Mouse (Mus musculus): Measurements from ENCODE around the gene Kcnmb3.
A peak's percentile ranks its signal among the peaks of the same experiment; 100 is the strongest.

Gene Kcnmb3

DNA sequence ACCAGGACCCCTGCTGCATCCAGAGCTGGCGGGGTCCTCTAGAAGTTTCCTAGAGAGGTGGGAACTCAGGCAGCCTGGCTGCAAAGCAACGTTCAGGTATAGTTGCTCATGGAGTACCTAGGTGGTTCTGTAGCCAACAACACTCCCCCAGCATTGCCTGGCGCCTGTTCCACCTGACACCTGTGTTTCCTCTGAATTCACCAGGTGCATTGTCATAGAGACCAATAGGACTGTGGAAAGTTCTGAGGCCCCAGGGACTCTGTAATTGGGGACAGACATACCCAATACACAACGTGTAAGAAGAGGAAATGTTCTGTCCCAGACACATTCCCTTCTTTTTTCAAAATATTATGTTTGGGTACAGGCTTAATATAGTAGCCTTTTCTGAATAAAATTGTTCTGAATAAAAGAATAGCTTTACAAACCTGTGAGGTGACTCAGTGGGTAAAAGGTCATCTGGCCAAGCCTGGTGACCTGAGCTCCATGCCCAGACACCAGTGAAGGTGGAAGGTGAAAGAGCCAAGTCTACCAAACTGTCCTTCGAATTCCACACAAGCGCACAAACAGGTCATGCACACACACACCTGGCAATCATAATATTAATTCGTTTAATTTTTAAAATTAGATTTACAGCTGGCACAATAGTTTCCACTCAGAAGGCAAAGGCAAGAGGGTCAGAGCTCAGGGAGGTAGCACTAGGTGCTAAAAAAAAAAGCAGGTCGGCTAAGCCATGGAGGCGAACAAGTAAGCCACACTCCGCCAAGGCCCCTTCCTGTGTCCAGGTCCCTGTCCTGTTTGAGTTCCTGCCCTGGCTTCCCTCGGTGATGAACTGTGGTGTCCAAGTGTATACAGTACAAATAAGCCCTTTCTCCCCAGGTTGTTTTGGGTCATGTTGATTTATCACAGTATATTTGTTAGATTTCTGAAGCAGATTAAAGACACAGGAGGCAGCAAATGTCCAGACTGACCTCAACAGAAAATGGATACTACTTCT, at the start of gene Kcnmb3:
Gene Kcnmb3, minus strand, starts transcription at position 135 of the 994 bp plus-strand sequence.
- DNase-seq (ENCODE audit: low spot score), result no peak

- DNase-seq (ENCODE audit: low spot score), result no peak
Measured at GRCm38 (mm10) chr3:32538091-32538490, 46.1 kb upstream of the Kcnmb3 start.

DNA sequence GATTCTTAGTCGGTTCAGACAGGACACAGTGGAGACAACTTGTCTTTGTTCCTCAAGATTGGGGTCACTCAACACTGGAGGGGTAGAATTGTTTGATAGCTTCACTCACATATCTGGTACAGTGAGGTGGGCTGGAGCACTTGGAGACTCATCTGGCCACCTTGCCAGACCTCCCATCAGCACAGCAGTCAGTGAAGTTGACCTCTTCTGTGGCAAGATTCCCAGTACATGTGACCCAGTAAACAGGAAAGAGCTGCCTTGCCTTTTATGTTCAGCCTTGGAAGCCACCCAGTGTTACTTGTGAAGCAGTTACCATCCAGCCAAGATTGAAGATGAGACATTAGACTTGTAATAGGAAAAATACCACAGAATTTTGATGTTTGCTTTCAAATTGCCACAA, 45.5 kb upstream of the Kcnmb3 start:
- no peak for DNase-seq (ENCODE audit: low spot score)

DNA sequence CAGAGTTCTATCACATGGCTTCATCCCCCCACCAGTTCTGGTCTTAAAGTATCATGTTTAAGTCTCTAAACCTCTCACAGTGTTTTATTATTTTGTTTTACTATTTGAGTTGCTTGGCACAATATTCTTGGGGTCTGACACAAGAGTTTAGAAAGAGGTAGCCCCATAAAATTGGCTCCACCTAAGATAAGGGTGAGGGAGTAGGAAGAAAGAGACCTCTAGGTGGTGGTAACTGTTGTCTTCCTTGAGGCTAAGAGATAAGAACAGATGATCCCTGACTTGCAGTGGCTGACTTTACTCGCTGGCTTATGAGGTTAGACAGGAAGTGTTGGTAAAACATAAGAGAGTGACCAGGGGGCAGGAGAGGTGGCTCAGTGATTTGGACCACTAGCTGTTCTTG, 43.7 kb upstream of the Kcnmb3 start:
- no peak for DNase-seq (ENCODE audit: low spot score)

GRCm38 (mm10) chr3:32530041-32530440, 38.0 kb upstream of the Kcnmb3 start:
- DNase-seq (ENCODE audit: low spot score), result no peak

DNA sequence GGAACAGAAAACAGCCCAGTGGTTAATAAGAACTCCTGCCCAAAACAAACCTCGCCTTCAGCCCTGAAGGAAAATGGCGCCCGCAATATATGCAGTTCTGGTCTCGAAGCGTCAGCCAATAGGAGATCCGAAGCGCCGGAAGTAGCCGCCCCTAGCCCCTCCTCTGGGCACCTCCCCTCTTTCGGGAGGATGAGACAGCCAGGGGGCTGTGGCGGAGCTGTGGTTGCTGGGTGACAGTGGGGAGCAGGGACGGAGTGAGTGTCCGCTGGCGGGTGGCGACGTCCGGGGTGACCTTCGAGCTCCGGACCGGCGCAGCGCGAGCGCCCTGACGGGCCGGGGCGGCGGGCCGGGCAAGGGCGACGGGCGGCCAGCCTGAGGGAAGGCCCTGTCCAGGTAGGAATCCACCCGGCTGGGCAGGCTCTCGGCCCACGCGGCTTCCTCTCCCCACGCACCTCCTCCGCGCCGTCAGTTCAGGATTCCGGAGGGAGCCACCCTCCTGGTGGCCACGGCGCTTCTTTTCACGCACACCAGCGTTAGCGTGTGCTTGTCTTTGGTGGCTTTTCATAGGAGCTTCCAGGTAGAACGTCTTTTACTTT, 37.4 kb upstream of the Kcnmb3 start, which contains the start of gene Mfn1:
Gene Mfn1, plus strand, starts transcription at position 163 of the 596 bp plus-strand sequence.
- DNase-seq (ENCODE audit: low spot score), result peak; percentile 97

DNA sequence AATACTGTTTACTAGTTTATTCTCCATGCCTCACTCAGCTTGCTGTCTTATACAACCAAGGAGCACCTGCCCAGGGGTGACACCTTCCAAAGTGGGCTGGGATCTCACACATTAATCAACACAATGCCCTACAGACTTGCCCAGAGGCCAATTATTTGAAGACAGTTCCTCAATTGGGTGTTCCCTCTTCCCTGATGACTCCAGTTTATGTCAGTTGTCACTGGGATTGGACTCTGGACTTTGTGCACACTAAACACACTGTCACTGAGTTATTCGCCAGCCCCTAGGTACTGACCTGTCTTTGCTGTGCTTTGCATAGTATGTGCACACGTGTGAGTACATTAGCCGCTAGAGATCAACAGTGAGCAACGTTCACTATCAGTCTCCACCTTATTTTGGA, 35.1 kb upstream of the Kcnmb3 start:
- no peak for DNase-seq (ENCODE audit: low spot score)

DNA sequence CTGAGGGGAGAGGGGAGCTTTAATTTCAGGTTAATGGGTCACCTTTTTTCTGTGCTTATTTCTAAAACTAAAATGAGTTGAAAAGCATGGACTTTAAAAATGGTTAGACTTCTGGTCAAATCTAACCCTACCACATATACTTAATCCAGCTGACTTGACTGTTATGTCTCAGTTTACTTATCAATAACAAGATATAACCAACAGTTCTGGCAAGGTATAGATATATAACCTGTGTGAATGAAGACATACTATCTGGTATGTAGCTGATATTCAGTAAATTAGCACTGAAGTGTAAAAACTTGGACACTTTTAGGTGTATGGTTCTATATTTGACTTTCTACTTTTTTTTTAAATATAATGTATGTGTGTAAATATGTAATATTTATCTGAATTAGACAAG, 21.5 kb upstream of the Kcnmb3 start:
- DNase-seq (ENCODE audit: low spot score), result no peak

DNA sequence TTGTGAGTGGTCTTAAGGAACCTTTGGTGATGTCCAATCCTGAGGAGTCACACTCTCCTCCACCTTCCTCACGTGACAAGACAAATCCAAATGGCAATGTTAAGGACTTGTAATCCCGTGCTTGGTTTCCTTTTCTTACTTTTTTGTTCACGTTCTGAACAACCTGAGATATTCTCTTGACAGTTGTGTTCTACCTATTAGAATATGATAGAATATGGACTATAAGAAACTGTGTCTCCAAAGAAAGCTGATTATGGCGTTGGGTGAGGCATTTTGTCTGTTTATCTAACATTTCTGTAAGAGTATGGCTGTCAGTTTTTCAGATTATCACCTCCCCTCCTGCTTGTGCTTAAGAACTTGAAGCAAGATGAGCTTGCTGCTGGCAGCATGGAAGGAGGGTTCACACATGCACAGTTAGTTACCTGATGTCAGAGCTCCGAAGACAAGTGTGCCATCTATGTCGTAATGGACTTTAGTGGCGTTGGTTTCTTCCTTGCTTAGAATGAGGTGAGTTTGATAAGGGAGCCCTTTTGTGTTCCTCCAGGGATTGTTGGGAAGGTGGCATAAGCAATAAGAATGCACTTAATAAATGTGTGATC, 20.8 kb upstream of the Kcnmb3 start:
- no peak for DNase-seq (ENCODE audit: low spot score)

- peak; percentile 64 for DNase-seq (ENCODE audit: low spot score)
Measured at GRCm38 (mm10) chr3:32511191-32511550, 19.1 kb upstream of the Kcnmb3 start.

DNA sequence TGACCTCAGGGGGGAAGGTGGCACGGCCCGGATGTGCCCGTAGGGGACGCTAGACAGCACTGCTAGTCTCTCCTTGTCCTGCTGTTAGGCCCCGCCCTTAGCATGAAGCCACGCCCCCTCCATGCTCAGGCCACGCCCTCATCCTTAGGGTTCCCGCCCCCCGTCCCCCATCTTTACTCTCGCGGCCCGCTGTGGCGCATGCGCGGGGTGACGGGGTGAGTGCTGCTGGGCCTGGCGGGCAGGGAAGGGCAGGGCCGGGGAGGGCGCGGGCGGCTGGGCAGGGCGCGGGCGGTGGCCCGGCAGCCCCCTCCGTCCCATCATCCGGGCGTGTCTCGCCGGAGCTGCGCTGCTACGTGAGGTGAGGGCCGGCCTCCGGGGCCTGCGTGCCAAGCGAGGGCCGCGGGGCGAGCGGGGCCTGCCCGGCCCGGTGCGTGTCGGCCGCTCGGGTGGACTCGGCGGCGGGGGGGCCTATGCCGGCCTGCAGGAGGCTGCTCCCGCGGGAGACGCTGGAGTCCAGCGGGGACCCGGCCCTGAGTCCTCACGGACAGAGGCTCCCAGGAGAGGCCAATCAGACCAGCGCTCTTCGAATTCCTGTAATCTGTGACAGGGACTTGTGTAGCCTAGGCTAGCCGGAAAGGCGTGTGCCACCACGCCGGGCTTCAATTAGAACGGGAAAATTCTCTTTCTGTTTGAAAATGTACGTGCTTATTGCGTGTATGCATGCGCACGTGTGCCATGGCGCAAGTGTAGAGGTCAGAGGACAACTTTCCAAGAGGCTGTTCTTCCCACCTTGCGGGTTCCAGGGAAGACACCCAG, 18.6 kb upstream of the Kcnmb3 start:
- DNase-seq (ENCODE audit: low spot score), result peak; percentile 98

DNA sequence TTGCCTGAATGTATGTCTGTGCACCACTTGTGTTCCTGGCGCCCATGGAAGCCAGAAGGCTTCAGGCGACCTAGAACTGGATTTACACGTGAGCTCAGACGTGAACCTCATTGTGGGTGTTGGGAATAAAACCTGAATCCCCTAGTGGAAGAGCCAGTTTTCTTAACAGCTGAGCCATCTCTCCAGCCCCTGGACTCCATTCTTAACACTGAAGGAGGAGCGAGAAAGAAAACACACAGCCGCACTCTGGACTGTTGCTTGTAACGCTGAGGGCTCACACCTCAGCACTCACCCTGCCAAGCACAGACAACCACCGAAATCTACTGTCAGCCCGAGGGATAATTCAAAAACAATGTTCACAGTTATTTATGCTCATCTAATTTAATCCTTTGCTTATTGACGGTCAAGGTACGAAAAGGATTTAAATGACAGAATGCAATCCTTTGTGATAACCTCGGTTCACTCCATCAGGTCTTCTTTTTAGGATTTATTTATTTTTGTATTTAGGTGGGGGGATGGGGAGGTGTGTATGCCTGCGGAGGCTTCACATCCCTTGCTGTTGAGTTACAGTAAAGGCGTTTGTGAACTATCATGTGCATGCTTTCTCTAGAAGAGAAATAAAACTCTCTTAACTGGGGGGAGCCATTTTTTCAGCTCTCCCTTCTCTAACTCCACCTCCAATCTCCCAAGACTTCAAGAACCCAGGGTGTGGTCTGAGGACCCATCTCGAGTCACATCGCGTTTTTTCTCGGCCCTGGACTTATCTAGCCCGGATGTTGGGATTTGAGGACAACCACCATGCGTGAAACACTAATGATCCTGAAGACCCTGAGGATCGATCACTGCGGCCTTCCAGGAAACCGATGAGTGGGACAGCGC, 17.7 kb upstream of the Kcnmb3 start, which contains the start of gene Zfp639:
Gene Zfp639, plus strand, starts transcription at position 764 of the 879 bp plus-strand sequence.
- no peak for DNase-seq (ENCODE audit: low spot score)

DNA sequence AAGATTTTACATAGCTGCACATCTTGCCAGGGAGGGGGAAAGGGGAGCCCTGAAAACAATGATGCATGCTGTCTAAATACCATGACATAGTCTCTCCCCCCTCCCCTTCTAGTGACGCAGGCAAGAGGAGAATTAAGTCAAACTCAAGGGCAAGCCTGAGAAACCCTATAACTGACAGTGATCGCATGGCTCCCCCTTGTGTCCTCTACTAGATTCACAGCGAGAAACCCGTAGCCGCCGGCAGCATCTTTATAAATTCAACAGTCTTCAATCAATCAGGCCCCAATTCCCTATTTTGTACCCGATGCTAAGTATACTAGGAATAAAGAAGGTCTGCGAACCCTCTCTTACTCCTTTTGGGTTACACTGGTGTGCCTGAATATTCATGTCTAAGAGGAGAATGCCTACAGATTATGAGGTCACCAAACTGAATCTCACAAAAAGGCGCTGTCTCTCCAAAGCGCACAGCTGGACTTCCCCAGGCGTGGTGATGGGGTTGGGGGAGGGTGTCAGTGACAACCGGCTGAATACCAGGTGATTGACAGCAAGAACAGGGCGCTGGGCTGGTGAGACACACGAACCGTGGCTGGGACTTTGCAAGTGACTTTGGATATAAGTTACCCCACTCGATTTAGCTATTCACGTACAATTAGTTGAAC, 16.8 kb upstream of the Kcnmb3 start:
- DNase-seq (ENCODE audit: low spot score), result peak; percentile 61

DNA sequence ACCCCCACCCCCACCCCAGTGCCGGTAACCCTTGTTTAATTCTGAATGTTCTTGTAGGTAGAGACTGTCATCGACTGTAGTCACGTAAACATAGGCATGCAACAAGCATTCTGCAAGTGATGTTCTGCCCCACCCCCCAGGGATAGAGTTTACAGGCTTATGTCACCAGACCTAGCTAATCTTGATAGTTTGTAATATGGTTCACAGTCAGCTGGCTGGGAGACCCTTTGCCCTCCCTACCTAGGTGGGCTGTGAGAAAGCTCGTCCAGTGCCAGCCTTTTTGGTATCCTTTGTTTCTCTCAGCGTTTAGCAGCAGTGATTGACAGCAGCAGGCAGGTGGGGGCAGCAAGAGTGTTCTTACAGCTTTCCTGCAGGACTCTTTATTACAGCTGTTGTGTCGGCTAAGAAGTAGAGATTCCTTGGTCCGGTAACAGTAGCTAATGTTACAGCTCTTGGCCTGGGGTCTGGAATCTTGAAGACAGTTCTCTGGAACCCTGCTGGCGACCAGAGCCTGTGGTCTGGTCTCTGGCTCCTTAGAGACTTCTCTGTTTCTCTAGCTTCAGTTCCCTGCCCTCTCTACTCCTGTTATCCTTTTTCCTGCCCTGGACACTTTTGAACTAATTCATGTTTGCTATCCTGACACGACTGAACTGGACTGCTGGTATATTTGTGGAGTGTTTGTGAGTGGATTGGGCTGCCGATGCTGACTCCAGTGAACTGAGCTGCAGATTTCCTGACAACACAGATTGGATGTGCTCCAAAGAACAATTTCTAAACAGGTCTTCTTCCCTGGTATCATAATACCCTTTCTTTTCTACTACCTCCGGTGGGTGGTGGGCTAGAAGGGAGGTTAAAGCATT, 14.6 kb upstream of the Kcnmb3 start:
- DNase-seq (ENCODE audit: low spot score), result no peak

DNA sequence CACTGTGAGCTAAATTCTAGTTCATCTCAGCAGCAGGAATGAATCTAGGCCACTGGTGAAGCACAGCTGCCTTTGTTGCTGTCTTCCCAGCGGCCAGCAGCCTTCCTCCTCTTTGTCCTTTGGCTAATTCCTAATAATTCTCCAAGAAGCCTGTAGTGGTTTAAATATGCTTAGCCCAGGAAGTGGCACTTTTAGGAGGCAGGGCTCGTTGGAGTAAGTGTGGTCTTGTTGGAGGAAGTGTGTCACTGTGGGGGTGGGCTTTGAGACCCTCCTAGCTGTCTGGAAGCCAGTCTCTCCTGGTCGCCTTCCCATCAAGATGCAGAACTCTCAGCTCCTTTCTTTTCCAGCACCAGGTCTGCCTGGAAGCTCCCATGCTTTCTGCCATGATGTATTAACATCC, 13.8 kb upstream of the Kcnmb3 start:
- DNase-seq (ENCODE audit: low spot score), result no peak

GRCm38 (mm10) chr3:32500346-32500745, 8.3 kb upstream of the Kcnmb3 start:
- DNase-seq (ENCODE audit: low spot score), result no peak

DNA sequence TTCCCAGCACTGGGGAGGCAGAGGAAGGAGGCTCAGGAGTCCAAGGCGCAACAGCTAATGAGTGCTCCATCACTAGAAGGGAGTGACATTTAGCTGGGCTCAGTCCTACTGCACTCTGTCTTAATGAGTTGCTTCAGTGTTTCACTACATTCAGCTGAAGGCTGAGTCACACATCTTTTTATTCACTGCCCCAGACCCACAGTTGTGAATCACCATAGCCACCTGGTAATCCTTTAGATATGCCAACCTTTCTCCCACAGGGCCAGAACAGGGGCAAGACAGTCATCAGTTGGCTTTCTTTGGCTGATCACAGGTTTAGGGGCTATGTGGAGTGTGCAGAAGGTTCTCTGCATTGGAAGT, 4.7 kb upstream of the Kcnmb3 start:
- no peak for DNase-seq (ENCODE audit: low spot score)

DNA sequence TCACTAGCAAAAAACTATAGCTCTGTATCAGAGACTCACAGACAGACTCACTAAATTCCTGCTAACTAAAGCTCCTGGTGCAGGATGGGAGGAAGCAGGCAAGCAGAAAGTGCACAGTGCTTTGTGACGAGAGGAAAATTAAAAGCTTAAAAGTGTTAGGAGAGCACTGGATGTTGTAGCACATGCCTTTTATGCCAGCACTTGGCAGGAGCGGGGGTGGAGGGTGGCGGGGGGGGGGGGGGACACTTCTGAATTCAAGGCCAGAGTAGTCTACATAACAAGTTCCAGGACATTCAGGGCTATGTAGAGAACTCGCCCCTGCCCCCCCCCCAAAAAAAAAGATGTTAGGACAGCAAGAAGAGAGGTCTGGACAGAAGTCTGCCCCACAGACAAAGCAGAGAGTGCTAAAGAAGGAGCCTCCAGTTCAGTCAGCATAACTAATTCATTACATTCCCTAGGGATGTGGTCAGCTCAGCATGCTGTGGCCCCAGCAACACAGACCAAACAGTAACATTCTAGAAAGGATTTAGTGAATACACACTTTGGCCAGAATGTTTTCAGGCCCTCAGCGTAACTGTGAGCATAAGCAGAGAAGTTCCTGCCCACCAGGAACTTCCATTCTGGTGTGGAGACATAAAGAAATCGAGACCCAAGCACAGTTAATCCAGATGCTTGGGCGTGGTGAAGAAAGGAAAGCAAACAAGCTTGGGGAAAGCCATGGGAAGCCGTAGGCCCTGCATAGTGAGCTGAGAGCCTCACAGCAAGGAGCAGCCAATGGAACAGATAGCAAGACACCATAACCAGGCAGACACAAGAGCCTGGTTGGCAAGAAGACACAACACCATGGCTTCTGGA, 4.1 kb upstream of the Kcnmb3 start:
- DNase-seq (ENCODE audit: low spot score), result no peak
